Mouse (Mus musculus) left cerebral cortex, adult 2 months (tissue): ENCODE data around the gene Atp9a. TPM values are rescaled to one million over a fixed set of nuclear protein-coding genes. Genes with fewer than 3 reads are reported as not detected.
A peak's percentile ranks its signal among the peaks of the same experiment; 100 is the strongest.

Experiments used
- DNase-seq, 2 experiments: peaks; one replicate each; pipeline ENCODE4 v3.0.0; 2021 to 2022; ENCODE audit warnings: low spot score in 2 of 2, mixed read lengths in 1 of 2; ENCODE audit errors: extremely low spot score in 1 of 2
- H3K27ac ChIP-seq: fragments of 200-600 bp; 2 replicates; pipeline ENCODE4 v1.8.1; 2022
- H3K4me3 ChIP-seq: fragments of 200-600 bp; 2 replicates; pipeline ENCODE4 v1.8.1; 2022
- CTCF ChIP-seq: fragments of 200-600 bp; IDR thresholded peaks from 2 replicates; pipeline ENCODE4 v1.8.1; 2022; ENCODE audit warnings: antibody characterized with exemption, mild to moderate bottlenecking, moderate library complexity
- intact Hi-C: fragments of 180-260 bp; cut with DNase I; formaldehyde crosslinking; loops from one replicate; pipeline ENCODE4 v1.15.1; 2025
- total RNA-seq, 2 experiments: library from RNA; stranded (reverse); gene quantifications; 2 replicates each; pipeline ENCODE4 v1.2.3; 2021

Atp9a gene
- total RNA-seq, 2 experiments from 2014 or later = 406 to 408 TPM

- DNase-seq = no peak
- intact Hi-C loops = no loop called here
- H3K4me3 ChIP-seq = no peak overlapping the region
- no peak overlapping the region for H3K27ac ChIP-seq
- TF ChIP-seq CTCF = no peak
Observed at GRCm38 (mm10) chr2:168658551-168658950, 83.7 kb downstream of the Atp9a start.

GRCm38 (mm10) chr2:168656569-168657308 is 85.5 kb downstream of the Atp9a start:
- no peak for TF ChIP-seq CTCF
- intact Hi-C loops = no loop called here
- DNase-seq = no peak
- Histone ChIP-seq H3K27ac (no peak overlapping the region), H3K4me3 (no peak overlapping the region)

GRCm38 (mm10) chr2:168654983-168655669 is 87.1 kb downstream of the Atp9a start:
- TF ChIP-seq CTCF = no peak; the same call in 1 of the 2 replicates
- intact Hi-C loops = no loop called here
- Histone ChIP-seq H3K27ac (no peak overlapping the region), H3K4me3 (no peak overlapping the region)
- DNase-seq = no peak

GRCm38 (mm10) chr2:168654482-168654881 is 87.7 kb downstream of the Atp9a start:
- DNase-seq = no peak
- intact Hi-C loops = no loop called here
- Histone ChIP-seq H3K27ac (no peak overlapping the region), H3K4me3 (no peak overlapping the region)
- TF ChIP-seq CTCF = no peak

GRCm38 (mm10) chr2:168651757-168652156 is 90.5 kb downstream of the Atp9a start:
- intact Hi-C loops = no loop called here
- peak; percentile 54 for TF ChIP-seq CTCF
- Histone ChIP-seq H3K4me3 (no peak overlapping the region), H3K27ac (no peak overlapping the region)
- no peak for DNase-seq

DNA sequence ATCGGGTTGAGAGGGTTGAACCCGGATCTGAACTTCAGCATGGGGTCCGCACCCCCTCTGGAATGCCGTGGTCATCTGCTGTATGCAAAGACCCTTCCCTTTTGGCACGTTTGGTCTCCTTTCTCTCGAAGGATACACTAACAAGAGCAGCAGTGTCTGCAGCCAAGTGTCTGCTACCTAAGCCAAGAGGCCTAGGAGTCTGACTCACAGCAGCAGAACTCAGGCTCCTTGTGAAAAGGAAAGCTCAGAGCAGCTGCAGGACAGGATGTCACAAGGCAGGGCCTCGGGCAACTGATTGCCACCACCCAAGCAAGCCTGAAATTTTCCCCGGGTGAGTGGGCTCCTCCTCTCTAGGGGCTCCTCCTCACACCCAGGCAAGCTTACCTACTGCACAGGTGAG is 94.0 kb downstream of the Atp9a start:
- TF ChIP-seq CTCF = no peak
- no peak overlapping the region for H3K27ac ChIP-seq
- intact Hi-C loops = no loop called here
- no peak overlapping the region for H3K4me3 ChIP-seq
- no peak for DNase-seq

GRCm38 (mm10) chr2:168644855-168645254 is 97.4 kb downstream of the Atp9a start:
- DNase-seq = no peak
- no peak for TF ChIP-seq CTCF
- intact Hi-C loops = no loop called here
- Histone ChIP-seq H3K27ac (no peak overlapping the region), H3K4me3 (no peak overlapping the region)

DNA sequence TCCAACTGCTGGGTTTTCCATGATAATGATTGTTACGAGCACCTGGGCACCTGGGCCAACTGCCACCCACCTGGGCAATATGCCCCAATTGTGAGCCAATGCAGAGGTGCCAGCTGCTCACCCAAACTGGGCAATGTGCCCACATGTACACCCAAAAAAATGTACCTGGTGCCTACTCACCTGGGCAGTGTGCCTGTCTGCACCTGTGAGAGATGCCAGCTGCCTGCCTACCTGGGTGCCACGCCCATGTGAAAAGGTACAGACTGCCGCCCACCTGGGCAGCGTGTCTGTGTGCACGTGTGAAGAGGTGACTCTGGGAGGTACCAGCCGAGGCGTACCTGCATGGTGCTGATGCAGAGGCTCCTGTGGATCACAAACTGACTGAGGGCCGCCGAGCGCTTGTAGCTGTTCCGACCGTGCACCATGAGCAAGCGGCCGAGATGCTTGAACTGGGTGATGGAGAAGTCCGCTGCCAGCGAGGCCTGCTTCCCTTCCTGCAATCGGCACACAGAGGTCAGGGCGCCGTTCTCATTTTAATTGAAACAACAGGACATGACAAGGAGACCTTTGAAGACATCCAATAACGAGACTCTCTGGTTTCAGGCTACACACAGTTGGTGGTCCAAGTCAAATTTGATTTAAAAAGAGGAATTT is 98.6 kb downstream of the Atp9a start:
- DNase-seq = no peak
- Histone ChIP-seq H3K27ac (no peak overlapping the region), H3K4me3 (no peak overlapping the region)
- no peak for TF ChIP-seq CTCF
- intact Hi-C loops = no loop called here

DNA sequence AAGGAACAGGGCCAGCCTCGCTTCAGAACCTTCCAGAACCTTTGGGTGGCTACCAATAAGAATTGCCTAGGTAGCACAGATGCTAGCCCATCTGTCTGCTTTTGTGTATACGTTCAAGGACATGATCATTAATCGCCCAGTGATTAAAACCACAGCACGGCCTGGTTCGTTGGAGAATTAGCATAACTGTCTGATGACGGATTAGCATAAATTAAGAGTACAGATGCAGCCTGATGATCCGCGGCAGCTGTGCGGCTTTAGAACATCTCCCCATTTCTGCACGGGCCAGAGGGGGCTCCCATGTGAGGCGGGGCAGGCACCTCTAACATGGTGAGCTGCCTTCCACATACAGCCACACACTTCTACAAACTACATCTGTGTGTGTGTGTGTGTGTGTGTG is 100.0 kb downstream of the Atp9a start:
- intact Hi-C loops = no loop called here
- TF ChIP-seq CTCF = no peak
- Histone ChIP-seq H3K27ac (no peak overlapping the region), H3K4me3 (no peak overlapping the region)
- no peak for DNase-seq

DNA sequence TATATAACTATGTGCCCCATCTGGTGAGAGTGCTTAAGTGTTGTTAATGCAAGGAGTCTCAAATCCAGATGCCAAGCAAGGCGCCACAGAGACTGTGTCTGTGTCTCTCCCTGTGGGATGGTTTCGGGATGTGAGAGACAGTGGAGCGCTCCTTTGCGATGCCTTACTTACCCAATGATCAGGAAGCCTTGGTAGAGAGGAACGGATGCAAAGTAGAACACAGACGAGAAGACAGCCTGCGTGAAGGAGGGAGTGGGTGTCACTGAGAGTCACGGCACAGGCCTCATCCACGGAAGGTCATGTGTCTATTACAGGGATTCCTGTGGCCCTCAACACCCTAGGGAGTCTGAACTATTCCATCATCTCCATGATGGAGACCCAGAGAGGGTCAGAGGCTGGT is 101.7 kb downstream of the Atp9a start:
- DNase-seq = no peak
- no peak for TF ChIP-seq CTCF
- intact Hi-C loops = no loop called here
- no peak overlapping the region for H3K4me3 ChIP-seq
- H3K27ac ChIP-seq = no peak overlapping the region

DNA sequence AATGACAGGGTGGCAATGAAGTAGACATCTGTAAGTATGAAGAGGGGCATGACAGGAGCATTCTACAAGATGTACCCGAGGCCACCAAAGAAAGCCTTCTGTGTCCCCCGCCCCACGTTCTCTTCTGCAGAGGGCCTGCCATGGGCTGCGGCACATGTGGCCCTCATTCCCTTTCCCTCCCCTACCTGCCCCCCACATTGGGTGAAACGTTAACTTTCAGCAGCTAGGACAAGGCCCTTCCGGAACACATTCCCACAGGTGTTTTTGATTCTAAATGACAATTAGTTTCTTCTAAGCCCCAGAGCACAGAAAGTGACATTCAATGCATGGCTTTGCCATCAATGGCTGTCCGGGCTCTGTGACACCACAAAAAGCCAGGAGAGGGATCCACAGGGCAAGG is 107.3 kb downstream of the Atp9a start:
- no peak for TF ChIP-seq CTCF
- H3K4me3 ChIP-seq = no peak overlapping the region
- H3K27ac ChIP-seq = no peak overlapping the region
- DNase-seq = no peak
- intact Hi-C loops = no loop called here

- no peak overlapping the region for H3K4me3 ChIP-seq
- DNase-seq = no peak
- TF ChIP-seq CTCF = no peak
- H3K27ac ChIP-seq = no peak overlapping the region
- intact Hi-C loops = no loop called here
Observed at GRCm38 (mm10) chr2:168633301-168633816, 108.8 kb downstream of the Atp9a start.
